Mouse (Mus musculus) lung, embryonic 16.5 days (tissue): Measurements from ENCODE around the gene Klhl12. TPM values are rescaled to one million over a fixed set of nuclear protein-coding genes. Genes with fewer than 3 reads are reported as not detected.

Experiments
- ATAC-seq: fragments of 200-750 bp; cut with Nextera tagmentation; 2 replicates; pipeline ENCODE4 v1.8.0; 2017; ENCODE audit warnings: low read depth, mild to moderate bottlenecking, moderate library complexity
- H3K27ac ChIP-seq: fragments of 300-500 bp; sonication (generic); 2 replicates; pipeline ENCODE4 v1.5.1; 2014; ENCODE audit warnings: mild to moderate bottlenecking, control low read depth, low read length
- H3K27me3 ChIP-seq: fragments of 300-500 bp; sonication (generic); 2 replicates; pipeline ENCODE4 v1.6.1; 2014; ENCODE audit warnings: low read depth, low read length, mixed read lengths; ENCODE audit not compliant: control insufficient read depth, insufficient read depth
- H3K36me3 ChIP-seq: fragments of 300-500 bp; sonication (generic); 2 replicates; pipeline ENCODE4 v1.6.1; 2014; ENCODE audit warnings: low read length; ENCODE audit not compliant: control insufficient read depth, insufficient read depth
- H3K4me1 ChIP-seq: fragments of 300-500 bp; sonication (generic); replicated peaks from 2 replicates; pipeline ENCODE4 v1.6.1; 2014; ENCODE audit warnings: low read length, mixed read lengths; ENCODE audit not compliant: control insufficient read depth, insufficient read depth
- H3K4me2 ChIP-seq: fragments of 300-500 bp; sonication (generic); 2 replicates; pipeline ENCODE4 v1.6.1; 2014; ENCODE audit warnings: low read depth, low read length, control low read depth
- H3K4me3 ChIP-seq: fragments of 300-500 bp; sonication (generic); 2 replicates; pipeline ENCODE4 v1.5.1; 2014; ENCODE audit warnings: mild to moderate bottlenecking, low read length, control low read depth
- H3K9ac ChIP-seq: fragments of 300-500 bp; sonication (generic); 2 replicates; pipeline ENCODE4 v1.6.1; 2014; ENCODE audit warnings: low read length, control low read depth
- H3K9me3 ChIP-seq: fragments of 300-500 bp; sonication (generic); 2 replicates; pipeline ENCODE4 v1.6.1; 2016; ENCODE audit warnings: low read length; ENCODE audit not compliant: control insufficient read depth
- WGBS: fragments of 180-500 bp; shearing (Covaris S2); extraction: QIAGEN DNeasy Blood & Tissue Kit; methylation state at CpG from one replicate; pipeline ENCODE4 v1.1.7; 2014; 5-methylcytosine and 5-hydroxymethylcytosine counted together
- polyA plus RNA-seq: library from polyadenylated mRNA; unstranded; fragments of >200 nt; fragmentation: Nextera tagmentation; extraction: Ambion mirVana; gene quantifications from 2 replicates; pipeline ENCODE4 v1.2.1, GENCODE M21; 2015

The Klhl12 gene
- polyA plus RNA-seq, 1 experiment from 2014 or later, result 26.8 TPM

- Histone ChIP-seq H3K4me1 (no peaks in the 10 kb centered on the region), H3K4me3 (no peak overlapping the region), H3K27ac (no peak overlapping the region), H3K36me3 (peaks cover 26% of the 10 kb centered on the region), H3K9me3 (no peaks in the 10 kb centered on the region), H3K27me3 (no peaks in the 10 kb centered on the region), H3K4me2 (no peak overlapping the region), H3K9ac (no peak overlapping the region)
- ATAC-seq, result no peak
- WGBS, result 86% methylated on average over 2 of the region's 2 CpGs
Observed at GRCm38 (mm10) chr1:134484623-134485022, 29.3 kb downstream of the Klhl12 start.

DNA sequence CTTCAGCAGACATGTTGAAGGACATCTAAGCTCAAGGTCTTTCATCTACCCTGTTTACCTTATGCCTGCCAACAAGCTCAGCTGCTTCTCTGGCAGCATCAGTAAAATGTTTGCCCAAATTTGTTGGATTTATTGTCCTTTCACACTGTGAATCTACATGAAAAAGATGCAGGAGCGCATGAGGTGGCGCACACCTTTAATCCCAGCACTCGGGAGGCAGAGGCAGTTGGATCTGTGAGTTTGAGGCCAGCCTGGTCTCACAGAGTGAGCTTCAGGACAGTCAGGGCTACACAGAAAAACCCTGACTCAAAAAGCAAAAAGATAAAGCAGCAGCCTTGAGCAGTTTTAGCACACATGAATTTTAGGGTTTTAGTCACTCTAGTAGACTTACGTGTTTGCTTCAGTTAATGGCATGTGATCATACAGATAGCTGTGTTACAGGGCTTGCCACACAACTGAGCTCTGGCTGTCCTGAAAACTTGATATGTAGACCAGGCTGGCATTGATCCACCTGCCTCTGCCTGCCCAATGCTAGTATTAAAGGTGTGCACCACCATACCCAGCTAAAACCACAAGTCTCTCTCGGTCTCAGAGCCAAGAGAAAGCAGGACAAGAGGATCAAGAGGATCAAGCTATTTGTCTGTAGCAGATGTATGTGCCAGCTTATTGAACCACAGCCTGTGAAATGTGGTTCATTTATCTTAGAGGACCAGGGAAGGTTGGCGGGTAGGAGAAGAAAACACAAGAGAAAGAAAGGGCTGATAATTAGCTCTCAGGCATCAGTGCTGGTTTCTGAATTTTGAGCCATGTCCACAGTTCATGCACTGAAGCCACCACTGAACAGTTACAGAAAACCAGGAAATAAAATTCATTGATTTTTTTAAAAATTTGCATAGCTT, 35.8 kb downstream of the Klhl12 start:
- no peak overlapping the region for H3K4me2 ChIP-seq
- peaks cover 11% of the 10 kb centered on the region for H3K4me1 ChIP-seq
- no peaks in the 10 kb centered on the region for H3K9me3 ChIP-seq
- H3K36me3 ChIP-seq, result peaks cover 17% of the 10 kb centered on the region
- no peak overlapping the region for H3K9ac ChIP-seq
- H3K27ac ChIP-seq, result no peak overlapping the region
- no peak overlapping the region for H3K4me3 ChIP-seq
- no peak for ATAC-seq
- WGBS, result 92% methylated on average over 6 of the region's 6 CpGs
- no peaks in the 10 kb centered on the region for H3K27me3 ChIP-seq

DNA sequence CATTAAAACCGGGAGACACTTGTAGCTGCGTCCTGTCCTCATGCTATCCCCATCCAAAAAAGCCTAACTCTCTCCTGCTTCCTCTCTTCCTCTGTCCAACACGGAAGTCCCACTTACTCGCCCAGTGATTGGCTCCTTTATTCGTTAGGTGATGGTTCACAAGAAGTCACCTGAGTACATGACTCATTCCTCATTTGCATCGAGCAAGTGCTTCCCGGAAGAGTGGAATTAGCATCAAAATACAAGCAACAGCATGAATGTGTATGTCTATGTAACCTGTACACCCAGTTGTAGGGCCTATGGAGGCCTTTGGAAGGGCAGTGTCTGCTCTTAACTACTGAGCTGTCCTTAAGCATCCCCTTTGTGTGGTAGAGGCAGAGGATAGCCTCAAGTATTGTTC, 36.9 kb downstream of the Klhl12 start:
- WGBS, result 78% methylated on average over 7 of the region's 7 CpGs
- no peak overlapping the region for H3K4me2 ChIP-seq
- peaks cover 11% of the 10 kb centered on the region for H3K4me1 ChIP-seq
- no peaks in the 10 kb centered on the region for H3K27me3 ChIP-seq
- no peak for ATAC-seq
- H3K4me3 ChIP-seq, result no peak overlapping the region
- H3K9ac ChIP-seq, result no peak overlapping the region
- peaks cover 17% of the 10 kb centered on the region for H3K36me3 ChIP-seq
- no peak overlapping the region for H3K27ac ChIP-seq
- H3K9me3 ChIP-seq, result no peaks in the 10 kb centered on the region

DNA sequence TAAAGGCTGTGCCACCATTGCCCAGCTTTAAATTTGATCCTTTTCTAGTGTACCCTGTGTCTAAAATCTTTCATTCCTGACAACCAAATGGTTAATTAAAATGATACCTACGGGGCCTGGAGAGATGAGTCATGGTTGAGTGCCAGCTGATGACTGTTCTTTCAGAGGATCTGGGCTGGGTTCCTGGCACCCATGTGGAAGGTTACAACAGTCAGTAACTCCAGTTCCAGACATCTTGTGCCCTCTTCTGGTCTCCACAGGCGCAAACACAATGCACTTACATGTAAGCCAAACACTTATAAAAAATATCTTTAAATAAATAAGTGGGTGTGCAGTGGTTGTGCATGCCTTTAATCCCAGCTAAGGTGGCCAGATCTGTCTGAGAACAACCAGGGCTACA, 38.2 kb downstream of the Klhl12 start:
- Histone ChIP-seq H3K9ac (no peak overlapping the region), H3K4me2 (peak overlapping the region; percentile 79; the same call in 1 of the 2 replicates), H3K9me3 (no peaks in the 10 kb centered on the region), H3K27me3 (no peaks in the 10 kb centered on the region), H3K4me1 (peaks cover 11% of the 10 kb centered on the region), H3K4me3 (no peak overlapping the region), H3K36me3 (peaks cover 13% of the 10 kb centered on the region), H3K27ac (no peak overlapping the region)
- ATAC-seq, result no peak
- WGBS, result 75% methylated on average over 2 of the region's 2 CpGs

DNA sequence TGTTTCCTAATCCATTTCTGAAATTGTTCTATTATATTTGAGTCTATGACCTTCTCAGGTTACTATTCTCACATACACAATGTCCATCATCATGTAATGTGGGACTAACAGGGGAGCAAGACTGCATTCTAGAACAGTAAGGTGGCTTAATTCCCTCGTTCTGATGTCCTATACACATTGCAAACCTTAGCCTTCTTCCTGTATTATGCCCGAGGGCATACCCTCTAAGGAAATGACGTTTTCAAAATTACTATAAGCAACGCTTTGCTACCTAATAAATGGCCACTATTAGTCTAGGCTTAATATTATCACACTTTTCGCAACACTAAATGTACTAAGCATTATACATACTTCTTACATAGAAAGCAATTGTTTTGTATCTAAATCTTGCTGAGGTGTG, 38.6 kb downstream of the Klhl12 start:
- peaks cover 9% of the 10 kb centered on the region for H3K36me3 ChIP-seq
- 0 out of 2 replicates have a peak, but pooled peaks have one; percentile 4 for ATAC-seq
- H3K4me2 ChIP-seq, result peak overlapping the region; percentile 79
- H3K27me3 ChIP-seq, result no peaks in the 10 kb centered on the region
- H3K9ac ChIP-seq, result peak overlapping the region; percentile 77
- 16% methylated on average over 5 of the region's 5 CpGs for WGBS
- peaks cover 11% of the 10 kb centered on the region for H3K4me1 ChIP-seq
- H3K4me3 ChIP-seq, result peak overlapping the region; percentile 89
- no peaks in the 10 kb centered on the region for H3K9me3 ChIP-seq
- H3K27ac ChIP-seq, result peak overlapping the region; percentile 84

GRCm38 (mm10) chr1:134494428-134495215, 39.3 kb downstream of the Klhl12 start, which contains the start of gene Rabif:
TSS of gene Rabif (plus strand) at chr1:134494648.
- Histone ChIP-seq H3K4me2 (peak within 1 kb of the TSS; percentile 79), H3K4me1 (peaks cover 11% of the 10 kb centered on the region), H3K9ac (peak within 1 kb of the TSS; percentile 85), H3K36me3 (peaks cover 6% of the 10 kb centered on the region), H3K4me3 (peak within 1 kb of the TSS; percentile 89), H3K27ac (peak within 1 kb of the TSS; percentile 97), H3K9me3 (no peaks in the 10 kb centered on the region), H3K27me3 (no peaks in the 10 kb centered on the region)
- ATAC-seq, result peak; percentile 99
- WGBS, result 0% methylated on average over 56 of the region's 58 CpGs

GRCm38 (mm10) chr1:134495216-134495539, 39.8 kb downstream of the Klhl12 start:
- Histone ChIP-seq H3K27ac (peak overlapping the region; percentile 97), H3K4me3 (peak overlapping the region; percentile 89), H3K4me1 (peaks cover 11% of the 10 kb centered on the region), H3K9me3 (no peaks in the 10 kb centered on the region), H3K36me3 (peaks cover 2% of the 10 kb centered on the region; the same call in 1 of the 2 replicates), H3K9ac (peak overlapping the region; percentile 85), H3K4me2 (peak overlapping the region; percentile 79), H3K27me3 (no peaks in the 10 kb centered on the region)
- WGBS, result 16% methylated on average over 5 of the region's 5 CpGs
- no peak for ATAC-seq

DNA sequence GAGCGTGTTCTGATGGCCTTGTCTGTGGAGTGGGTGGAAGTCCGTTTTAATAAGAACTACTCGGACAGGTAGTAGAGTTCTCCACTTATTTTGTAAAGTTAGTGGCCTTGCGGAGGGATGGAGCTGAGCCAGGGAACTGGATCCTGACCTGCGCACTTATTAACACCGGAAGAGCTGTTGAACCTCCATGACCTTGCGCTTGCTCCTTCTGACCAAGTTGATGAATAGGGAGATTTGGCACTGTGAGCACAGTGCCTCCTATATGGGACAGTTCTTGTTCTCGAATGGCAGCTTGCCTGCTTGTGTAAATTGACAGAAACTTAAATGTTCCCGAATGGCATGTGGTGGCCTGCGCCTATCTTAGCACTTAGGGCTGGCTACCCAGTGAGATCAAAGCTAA, 40.7 kb downstream of the Klhl12 start:
- Histone ChIP-seq H3K36me3 (no peaks in the 10 kb centered on the region), H3K4me2 (peak overlapping the region; percentile 79), H3K4me3 (peak overlapping the region; percentile 89), H3K27ac (no peak overlapping the region; the same call in 1 of the 2 replicates), H3K9me3 (no peaks in the 10 kb centered on the region), H3K27me3 (no peaks in the 10 kb centered on the region), H3K4me1 (peaks cover 11% of the 10 kb centered on the region), H3K9ac (peak overlapping the region; percentile 85; the same call in 1 of the 2 replicates)
- no peak for ATAC-seq
- 66% methylated on average over 10 of the region's 10 CpGs for WGBS

GRCm38 (mm10) chr1:134500916-134501315, 45.6 kb downstream of the Klhl12 start:
- ATAC-seq, result no peak
- WGBS, result 81% methylated on average over 1 of the region's 1 CpGs
- H3K4me3 ChIP-seq, result no peak overlapping the region
- H3K27me3 ChIP-seq, result no peaks in the 10 kb centered on the region
- no peak overlapping the region for H3K9ac ChIP-seq
- no peak overlapping the region for H3K27ac ChIP-seq
- H3K9me3 ChIP-seq, result no peaks in the 10 kb centered on the region
- no peaks in the 10 kb centered on the region for H3K36me3 ChIP-seq
- H3K4me1 ChIP-seq, result peaks cover 2% of the 10 kb centered on the region; the same call in 1 of the 2 replicates
- no peak overlapping the region for H3K4me2 ChIP-seq
